Mouse (Mus musculus) heart, postnatal 36 days (tissue): ENCODE measurements around the gene Gramd2. TPM values are rescaled to one million over a fixed set of nuclear protein-coding genes. Genes with fewer than 3 reads are reported as not detected.

Experiments used
- DNase-seq, 2 experiments: peaks; one replicate each; pipeline ENCODE4 v3.0.0; 2021 to 2022
- intact Hi-C: fragments of 180-260 bp; cut with DNase I; formaldehyde crosslinking; loops from one replicate; pipeline ENCODE4 v1.15.1; 2025
- total RNA-seq, 2 experiments: library from RNA; stranded (reverse); gene quantifications; 2 replicates each; pipeline ENCODE4 v1.2.3; 2021

Gramd2 gene
- not detected for total RNA-seq

DNA sequence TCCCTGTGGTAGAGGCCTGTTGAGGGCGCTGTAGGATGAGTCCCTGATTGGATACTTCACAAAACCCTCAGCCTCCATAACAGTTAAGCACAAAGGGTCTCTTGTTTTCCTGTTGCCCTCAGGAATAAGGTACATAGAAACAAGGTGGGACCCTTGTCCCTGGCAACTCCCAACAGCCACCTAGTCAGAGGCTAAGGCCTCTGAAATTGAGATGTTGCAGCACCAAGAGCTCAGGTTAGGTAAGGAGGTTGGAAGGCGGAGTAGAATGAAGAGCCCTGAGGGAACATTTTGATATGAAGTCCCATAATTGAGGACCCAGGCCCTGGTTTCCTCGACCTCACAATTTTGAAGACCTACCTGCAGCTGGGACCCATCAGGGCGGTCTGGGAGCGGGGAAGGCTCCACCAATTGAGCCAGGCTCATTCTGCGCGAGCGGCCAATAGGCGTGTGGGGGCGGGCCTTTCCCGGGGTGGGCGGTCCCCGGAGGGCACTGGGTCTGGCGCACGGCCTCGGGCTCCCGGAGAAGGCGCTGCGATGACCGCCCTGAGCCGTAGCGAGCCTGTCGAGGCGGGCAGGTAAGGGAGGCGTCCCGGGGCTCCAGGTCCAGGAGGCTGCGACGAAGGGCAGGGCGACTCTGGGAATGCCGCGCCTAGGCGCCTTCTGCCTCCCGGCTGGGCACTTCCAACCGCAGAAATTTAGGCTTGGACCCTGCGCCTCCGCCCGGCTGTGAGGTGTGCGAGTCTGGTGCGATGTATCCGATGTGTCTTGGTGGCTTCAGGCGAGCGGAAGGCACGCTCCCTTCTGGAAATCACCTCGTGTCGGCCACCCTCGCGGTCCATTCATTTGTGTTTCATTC, at the start of gene Gramd2:
Gramd2 (plus strand) TSS at position 467 of the 856 bp plus-strand sequence.
- peak; percentile 69 to 70 for DNase-seq
- intact Hi-C loops, result loop anchor here (2.0 to 5.0 kb wide), 2 partner anchors 43 to 113 kb away; no protein-coding TSS in a partner anchor

DNA sequence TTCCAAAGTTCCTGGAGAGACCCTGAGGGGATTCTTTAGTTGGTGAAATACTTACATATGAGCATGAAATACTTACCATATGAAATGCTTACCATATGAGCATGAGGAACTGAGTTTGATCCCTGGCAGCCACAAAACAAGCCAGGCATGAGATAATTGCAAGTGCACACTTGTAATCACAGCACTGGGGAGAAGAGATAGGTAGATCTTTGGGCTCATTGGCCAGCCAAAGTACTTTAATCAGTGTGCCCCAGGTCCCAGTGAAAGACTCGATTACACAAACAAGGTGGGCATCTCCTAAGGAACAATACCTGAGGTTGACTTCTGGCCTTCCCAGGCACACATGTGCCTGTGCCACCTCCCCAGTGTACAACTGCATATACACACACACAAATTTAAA, 41.6 kb upstream of the Gramd2 start:
- intact Hi-C loops, result loop anchor here (5.0 kb wide), 1 partner anchor 39 kb away; no protein-coding TSS in a partner anchor
- DNase-seq, result no peak

DNA sequence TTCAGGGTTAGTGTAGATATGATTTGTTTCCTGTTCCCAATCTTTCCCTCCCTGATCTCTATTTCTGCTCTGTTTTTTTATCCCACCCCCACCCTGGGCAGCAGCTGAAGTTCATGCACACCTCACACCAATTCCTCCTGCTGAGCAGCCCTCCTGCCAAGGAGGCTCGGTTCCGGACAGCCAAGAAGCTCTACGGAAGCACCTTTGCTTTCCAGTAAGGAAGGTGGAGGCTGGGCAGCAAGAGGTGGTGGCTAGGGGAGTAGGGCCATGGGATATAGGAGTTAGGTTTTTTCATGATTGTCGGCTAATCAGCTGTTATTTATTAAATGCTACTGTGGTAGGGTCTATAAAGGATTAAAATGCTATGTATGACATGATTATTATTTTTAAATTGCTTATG, 40.0 kb upstream of the Gramd2 start:
- DNase-seq, result no peak
- intact Hi-C loops, result loop anchor here (5.0 kb wide), 1 partner anchor 37 kb away; no protein-coding TSS in a partner anchor

DNA sequence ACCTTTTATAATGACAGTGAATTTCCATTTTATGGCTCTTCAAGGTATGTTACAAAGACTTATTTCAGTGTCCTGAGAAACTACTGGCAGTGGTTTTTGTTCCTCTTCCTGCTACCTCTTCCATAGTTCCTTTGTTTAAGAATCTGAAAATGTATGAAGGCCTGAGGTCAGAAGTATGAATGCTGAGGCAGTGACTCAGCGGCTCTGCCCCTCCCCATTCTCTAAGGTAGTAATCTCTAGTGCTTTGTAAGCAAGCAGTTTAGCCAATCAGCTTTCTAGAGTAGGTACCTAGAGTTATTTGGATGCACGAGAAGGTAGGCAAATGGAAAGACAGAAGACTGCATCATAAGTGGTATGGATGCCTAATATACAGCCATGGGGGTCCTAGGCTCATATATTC, 38.6 kb upstream of the Gramd2 start:
- DNase-seq, result no peak

DNA sequence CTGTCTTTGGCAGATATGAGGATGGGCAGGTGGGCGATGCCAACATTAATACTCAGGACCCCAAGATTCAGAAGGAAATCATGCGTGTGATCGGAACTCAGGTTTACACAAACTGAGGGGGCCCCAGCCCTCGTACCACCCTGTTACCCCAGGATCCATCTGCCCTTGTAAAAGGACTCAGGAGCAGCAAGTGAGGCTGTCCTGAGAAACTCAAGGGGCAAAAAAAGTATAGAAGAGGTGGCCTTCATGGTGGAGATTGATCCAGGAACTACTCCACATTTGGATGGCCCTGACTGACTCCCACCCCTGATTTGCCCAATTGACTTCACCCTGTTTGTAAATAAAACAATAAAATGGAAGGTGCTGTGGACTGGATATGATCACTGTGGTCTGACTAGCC, 30.0 kb upstream of the Gramd2 start:
- no peak for DNase-seq
- intact Hi-C loops, result no loop called here

More for the DNA sequence above, 38.6 kb upstream of the Gramd2 start:
- intact Hi-C loops, result no loop called here

DNA sequence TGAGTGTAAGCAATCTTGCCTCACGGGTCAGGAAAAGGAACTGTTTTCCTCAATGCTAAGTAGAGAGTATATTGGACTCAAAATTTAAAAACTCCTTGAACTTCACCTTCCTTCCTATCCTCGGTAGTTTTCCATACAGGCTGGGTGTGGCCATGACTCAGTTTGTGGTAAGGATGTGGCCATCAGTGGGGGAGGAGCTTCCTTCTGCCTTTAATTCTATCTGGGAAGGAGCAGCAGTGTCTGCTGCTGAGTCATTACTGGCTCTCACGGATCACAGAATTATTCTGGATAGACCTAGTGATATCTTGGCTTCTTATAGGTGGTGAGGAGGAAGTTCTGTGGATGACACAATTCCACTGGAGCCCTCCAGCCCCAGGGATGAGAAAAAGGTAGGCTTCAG, 26.6 kb upstream of the Gramd2 start:
- no peak for DNase-seq
- intact Hi-C loops, result no loop called here

DNA sequence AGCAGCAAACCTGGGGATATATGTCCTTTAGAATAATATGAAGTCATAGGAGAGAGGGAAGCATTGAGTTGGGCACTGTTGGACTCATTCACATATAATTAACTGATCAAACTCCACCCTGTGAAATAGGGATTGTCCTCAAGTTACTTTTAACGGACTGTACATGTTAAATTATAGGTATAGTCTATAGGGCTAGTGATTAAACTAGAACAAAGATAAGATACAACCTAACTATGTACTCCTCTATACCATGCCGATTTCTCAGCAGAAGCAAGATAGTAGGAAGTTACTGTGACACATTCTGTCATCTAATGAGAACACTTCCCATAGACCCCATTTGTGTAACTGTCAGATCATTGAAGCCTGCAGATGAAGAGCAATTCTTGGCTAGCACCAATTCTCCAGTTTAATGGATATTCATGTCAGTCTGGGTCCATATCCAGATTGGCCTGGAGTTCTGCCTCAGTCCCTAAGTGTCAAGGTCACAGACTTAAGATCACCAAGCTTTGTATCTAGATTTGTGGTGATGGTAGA, 25.4 kb upstream of the Gramd2 start:
- intact Hi-C loops, result no loop called here
- DNase-seq, result no peak

DNA sequence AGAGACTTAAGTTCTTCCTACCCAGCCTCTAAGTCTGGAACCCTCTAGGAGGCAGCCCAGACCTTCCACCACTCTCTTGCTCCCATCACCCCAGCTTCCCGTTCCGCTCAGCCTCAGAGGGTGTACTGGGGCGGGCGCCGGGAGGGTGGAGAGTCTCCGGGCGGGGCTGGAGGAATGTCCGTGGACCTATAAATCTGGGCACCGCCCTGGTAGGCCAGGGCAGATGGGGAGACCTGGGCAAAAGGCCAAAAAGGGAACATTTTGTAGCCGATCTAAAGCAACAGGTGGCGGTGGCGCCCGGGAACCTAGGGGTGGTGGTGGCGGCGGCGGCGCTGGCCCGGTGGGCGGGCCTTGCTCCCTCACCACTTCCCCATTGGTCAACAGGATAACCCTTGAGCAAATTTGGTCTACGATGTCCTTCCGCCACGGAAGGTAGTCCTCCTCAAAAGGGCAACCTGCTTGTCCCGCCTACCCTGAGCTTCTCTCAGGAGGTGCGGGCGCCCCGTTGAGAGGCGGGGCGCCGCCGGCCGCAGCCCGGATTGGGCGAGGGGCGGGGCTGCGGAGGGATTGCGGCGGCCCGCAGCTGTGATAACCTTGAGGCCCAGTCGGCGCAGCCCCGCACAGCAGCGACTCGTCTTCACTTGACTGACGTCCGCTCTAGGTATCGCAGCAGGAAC, 23.8 kb upstream of the Gramd2 start, which contains the start of gene Pkm:
Pkm (plus strand) TSS at position 411 of the 677 bp plus-strand sequence.
- intact Hi-C loops, result loop anchor here (2.0 to 5.0 kb wide), 4 partner anchors 37 to 1073 kb away; partner anchors contain the start of genes Arih1, Myo9a, Nptn and Senp8
- DNase-seq, result peak; percentile 96

DNA sequence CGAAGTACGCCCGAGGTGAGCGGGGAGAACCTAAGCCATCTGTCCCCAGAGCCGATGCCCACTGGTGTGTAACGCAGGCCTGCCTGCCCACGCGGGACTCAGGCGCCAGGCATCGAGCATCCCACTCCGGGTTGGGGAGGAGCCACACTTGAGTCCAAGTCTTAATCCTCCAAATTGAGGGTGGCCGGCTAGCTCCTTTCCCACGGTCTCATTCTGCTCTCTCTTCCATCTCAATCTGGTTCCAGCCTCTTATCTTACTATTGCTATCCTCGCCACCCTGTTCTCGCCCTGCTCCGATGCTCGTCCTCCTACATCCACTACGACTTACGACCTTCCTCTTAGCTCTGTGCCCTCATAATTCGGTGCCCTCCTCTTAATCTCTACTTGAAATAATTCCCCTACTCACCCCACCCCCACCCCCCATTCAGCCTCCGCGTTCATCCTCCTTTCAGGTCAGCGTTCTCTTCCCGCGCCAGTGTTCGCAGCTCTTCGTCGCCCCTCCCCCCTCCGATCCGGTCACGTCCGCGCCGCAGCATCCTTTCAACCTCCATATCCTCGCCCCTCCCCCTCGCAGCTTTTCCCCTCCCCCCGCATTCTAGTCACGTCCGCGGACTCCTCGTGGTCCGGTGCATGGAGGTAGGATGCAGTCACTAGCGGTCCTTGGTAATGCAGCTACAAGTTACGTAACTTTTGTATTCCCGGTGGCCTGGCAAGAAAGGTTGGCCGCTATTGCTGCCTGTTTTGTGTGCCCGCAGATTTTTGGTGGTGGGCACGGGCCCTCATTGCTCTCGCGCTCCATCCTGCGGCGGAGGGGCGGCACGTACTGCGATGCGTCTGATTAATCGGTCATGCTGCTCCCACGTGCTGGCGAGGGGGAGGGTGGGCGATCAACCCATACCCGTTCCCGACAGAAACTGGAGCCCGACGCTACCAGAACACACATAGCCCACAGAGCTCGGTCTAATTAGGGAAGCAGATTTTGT, 23.0 kb upstream of the Gramd2 start:
- intact Hi-C loops, result loop anchor here (2.0 to 5.0 kb wide), 4 partner anchors 38 to 1074 kb away; partner anchors contain the start of genes Arih1, Myo9a, Nptn and Senp8

DNA sequence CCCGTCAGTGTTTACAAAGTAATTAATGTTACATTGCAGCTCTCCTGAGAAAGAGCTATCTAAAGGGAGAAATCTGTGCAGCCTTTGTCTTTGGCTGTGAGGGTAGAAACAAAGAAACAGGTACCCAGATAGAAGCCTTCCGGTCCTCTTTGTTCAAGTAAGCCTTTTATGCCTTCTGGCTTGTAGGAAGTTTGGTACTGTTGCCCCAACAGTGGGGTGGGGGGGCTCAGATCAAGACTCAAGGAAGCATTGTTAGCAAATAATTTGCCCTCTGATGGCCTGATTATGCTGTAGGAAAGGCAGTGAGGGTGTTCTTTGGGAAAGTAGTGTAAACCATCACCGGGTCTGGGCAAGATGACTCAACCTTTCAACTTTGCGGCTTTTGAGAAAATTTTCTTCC, 21.8 kb upstream of the Gramd2 start:
- intact Hi-C loops, result loop anchor here (5.0 kb wide), 2 partner anchors 94 to 171 kb away; partner anchors contain the start of genes Arih1, Myo9a and Senp8

More for the DNA sequence above, 23.0 kb upstream of the Gramd2 start:
- DNase-seq, result peak; percentile 71

DNA sequence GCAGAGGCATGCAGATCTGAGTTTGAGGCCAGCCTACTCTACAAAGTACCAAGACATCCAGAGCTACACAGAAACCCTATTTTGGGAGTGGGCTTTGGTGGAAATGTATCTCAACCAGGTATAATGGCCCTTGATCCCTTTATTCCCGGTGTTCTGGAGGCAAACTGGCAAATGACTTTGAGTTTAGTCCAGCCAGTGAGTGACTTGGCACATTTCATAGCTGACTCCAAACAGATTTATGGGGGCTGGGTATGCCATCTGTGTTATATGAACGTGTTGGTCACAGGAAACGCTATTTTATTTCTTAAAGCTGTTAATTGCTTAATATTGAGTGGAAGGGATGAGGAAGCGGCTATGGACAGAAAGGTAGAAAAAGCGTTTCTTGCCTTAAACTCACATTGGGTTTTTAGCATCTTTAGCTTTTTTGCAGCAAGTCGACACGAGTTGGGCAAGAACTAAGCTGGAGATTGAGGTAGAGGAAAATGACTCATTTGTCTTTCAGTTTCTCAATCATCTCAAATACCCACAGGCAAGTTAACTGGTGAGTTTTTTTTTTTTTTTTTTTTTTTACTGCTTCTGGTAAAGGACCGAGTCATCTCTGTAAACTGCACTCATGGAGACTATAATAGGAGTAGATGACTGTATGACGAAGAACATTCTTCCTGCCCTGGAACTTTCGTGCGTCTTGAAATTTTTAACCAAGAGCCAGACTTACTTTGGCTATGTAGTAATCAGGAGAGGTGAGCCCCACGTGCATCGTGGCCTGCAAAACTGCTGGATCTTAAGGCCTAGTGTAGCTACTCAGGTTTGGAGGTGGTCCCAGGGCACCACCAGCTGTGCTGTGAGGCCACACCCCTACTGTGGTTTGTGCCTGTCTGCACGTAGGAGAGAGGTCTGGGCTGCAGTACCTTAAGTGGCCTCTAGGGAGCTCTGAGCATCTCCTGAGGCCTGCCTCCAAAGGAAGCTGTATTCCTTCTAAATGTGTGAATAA, 20.6 kb upstream of the Gramd2 start:
- peak; percentile 83 to 84 for DNase-seq
- intact Hi-C loops, result loop anchor here (2.0 to 5.0 kb wide), 3 partner anchors 15 to 172 kb away; partner anchors contain the start of genes Arih1, Myo9a and Senp8

More for the DNA sequence above, 21.8 kb upstream of the Gramd2 start:
- no peak for DNase-seq

DNA sequence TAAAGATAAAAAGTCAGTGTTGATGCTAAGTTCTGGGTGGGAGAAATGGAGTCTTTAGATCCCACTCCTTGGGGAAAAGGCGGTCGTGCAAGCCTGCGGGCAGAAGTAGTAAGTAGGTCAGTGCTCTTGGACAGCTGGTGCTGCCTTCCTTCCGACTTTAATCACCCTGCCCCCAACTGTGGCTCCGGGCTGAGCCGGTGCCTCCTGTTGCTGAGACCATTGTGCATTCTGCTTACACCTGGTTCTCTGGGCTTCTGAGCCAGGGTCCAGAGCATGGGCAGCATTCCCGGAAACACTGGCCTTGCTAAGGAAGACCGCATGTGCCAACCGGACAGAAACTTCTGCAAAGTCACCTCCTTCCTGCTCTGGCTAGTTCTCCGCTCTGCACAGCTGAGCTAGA, 19.5 kb upstream of the Gramd2 start:
- intact Hi-C loops, result loop anchor here (2.0 kb wide), 1 partner anchor 14 kb away; no protein-coding TSS in a partner anchor
- DNase-seq, result peak in 1 of 2 experiments; percentile 52

DNA sequence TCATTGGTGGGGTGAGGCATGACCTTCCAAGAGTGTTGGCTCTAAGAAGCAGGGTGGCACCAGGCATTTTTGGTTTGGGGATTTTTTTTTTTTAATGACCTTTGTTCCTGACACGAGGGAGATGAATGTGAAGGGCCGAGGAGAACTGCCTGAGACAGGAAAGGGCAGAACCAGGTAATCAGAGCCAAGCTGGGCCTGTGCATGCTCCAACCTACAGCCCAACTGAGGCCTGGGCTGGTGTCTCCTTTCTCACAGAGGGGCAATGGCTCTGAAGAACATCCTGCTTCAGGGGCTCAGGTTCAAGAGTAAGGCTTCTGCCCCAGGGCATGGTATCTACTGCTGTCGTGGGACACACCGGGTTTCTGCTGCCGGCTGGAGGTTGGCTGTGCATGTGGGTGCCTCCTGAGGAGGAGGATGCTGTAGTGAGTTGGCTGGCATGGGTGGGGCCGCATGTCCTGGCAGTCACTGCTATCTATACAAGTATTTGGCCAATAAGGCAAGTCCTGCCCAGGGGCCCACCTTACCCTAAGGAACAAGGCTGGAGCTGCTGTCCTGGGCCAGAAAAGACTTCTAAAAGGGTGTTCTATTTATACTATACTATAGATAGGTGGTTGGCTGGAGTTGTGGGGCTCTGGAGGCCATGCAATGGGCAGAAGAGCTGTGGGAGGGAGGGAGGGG, 18.5 kb upstream of the Gramd2 start:
- DNase-seq, result no peak
- intact Hi-C loops, result loop anchor here (2.0 kb wide), 1 partner anchor 13 kb away; no protein-coding TSS in a partner anchor

DNA sequence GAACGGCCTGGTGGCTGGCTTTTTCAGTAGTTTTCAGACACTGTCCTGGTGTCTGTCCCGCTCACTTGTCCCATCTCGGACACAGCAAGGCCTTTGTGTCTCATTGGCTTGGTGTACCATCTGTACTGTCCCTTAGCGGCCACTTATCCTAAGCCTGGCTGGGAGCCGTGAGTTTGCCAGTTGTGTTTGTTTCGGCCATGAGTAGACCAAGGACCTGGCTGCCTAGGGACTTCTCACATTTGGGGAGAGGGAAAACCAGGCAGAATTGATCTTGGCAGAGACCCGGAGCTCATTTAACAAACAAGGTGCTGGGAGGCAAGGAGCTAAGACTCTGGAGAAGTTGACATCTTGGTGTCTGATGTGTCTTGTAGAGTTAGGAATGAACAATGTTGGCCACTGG, 16.7 kb upstream of the Gramd2 start:
- no peak for DNase-seq
- intact Hi-C loops, result no loop called here

DNA sequence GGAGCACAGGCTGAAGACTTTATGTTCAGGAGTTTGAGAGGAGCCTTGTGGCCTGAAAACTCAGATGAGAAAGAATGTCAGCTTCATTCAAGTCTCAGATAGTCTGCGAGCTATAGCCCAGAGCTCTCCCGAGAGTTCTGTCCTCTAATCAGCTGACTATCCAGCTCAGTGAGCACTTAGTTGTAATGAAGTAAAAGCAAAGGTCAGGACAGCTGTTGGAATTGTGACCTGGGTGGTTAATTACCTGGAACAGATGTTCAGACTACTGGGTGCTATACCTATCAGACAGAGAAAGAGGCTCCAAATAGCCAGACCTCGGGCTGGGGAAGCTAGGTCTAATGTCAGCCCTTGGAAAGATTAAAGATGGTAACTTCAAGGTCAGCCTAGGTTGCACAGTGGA, 16.0 kb upstream of the Gramd2 start:
- intact Hi-C loops, result no loop called here
- DNase-seq, result no peak

DNA sequence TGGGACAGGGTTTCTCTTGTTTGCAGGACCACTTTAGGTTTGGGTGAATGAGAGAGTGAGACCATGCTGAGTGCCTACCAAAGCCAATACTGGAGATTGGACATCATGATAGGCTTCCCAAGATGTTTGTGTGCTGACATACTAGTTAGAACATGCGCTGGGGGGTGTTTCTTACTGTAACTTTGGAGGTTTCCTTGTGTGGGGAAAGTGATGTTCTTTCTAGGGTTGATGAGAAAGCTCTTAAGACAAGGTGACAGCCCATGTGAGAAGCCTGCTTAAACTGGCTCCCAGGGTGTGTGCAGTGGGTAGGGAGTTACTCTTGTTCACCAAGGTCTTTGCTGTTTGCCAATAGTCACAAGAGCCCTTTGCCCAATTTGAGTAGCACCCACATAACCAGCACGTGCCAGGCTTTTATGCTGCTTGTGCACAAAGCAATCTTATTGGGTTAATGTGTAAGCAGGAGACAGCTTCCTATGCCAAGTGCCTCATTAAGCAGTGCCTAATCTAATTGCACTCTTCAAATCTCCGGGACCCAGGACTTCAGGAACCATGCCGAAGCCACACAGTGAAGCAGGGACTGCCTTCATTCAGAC, 15.2 kb upstream of the Gramd2 start:
- intact Hi-C loops, result no loop called here
- DNase-seq, result no peak

DNA sequence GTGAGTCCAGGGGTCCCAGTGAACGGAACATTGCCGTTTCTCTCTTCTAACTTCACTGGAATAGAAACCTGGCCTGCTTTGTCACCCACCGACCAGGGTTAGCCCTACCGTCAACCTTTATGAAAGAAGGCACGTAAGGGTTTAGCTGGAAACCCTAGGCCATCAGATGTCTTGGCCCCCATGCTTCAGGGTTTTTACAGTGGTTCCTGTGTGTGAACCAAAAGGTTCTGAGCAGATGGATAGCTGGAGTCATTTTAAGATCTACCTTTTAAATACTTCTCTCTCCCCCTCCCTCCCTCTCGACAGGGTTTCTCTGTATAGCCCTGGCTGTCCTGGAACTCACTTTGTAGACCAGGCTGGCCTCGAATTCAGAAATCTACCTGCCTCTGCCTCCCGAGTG, 13.9 kb upstream of the Gramd2 start:
- intact Hi-C loops, result no loop called here
- no peak for DNase-seq
